ENCODE assay signal across 9 mouse cellular contexts in the genomic region with DNA sequence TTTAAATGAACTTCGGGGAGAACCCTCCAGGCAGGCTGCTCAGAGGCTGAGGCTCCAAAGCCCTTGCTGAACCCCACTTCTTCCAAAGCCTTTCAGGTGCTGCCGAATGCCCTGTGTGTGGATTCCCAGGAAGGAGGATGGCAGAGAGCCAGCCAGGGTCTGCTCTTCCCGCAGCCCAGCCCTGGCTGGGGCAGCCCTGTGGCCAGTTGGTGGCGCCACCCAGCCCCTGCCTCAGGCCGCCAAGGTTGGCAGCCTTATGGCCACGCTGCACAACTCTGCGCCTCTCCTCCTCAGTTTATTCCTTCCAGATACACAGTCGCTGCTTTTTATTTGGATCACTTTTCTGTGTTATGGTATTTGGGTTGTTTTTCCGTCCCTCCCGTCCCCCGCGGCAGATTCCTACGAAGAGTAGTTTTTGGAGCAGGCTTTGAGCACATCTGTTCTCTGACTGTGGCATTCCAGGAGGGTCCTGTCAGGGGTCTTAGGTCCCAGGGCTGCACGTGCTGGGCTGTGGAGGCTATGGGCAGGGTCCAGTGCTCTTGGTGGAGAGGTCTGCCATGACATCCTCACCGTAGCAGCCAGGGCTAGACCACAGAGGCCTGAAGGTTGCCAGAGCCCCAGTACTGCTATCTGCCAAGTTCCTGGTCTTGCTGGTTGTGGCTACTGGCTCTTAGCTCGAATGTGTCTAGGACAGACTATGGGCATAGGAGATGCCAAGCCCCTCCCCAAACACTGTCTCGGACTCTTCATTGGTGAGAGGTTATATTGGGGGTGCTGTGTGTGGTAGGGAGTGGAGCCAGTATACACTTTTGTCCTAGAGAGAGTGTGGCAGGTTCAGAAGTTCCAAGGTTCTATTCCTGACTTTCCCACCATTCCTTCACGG.
DNase-seq lines count a peak whose midpoint lies in the region; ATAC-seq and TF ChIP-seq lines count a peak whose summit lies in the region.
"Had no signal": no experiment of that assay in that cellular context is flagged by ENCODE, and none has a peak within 500 bp of the region (broad histone marks: within the 10 kb centered on the region; RNA-seq: fewer than 3 reads in every experiment).

No protein-coding gene starts in this region.

- H3K4me2 ChIP-seq in kidney, postnatal 0 days (ENCODE audit: low read length), result no peak overlapping the region
- H3K4me2 ChIP-seq in hindbrain, embryonic 13.5 days, result no peak overlapping the region
- no peak overlapping the region for H3K4me2 ChIP-seq in stomach, postnatal 0 days (replicated peaks; ENCODE audit: low read depth)
- H3K4me2 ChIP-seq: liver, embryonic 13.5 days had no signal

- ATAC-seq in kidney, postnatal 0 days (replicated peaks; ENCODE audit: low FRiP score, low read depth), result no peak
- no peak for ATAC-seq in hindbrain, embryonic 13.5 days (ENCODE audit: low FRiP score)
- ATAC-seq in stomach, postnatal 0 days (ENCODE audit: low FRiP score, low TSS enrichment), result no peak

- no peak for TF ChIP-seq EP300 in stomach, postnatal 0 days (optimal IDR thresholded peaks at IDR 0.05)

- H3K4me1 ChIP-seq in kidney, postnatal 0 days (replicated peaks; ENCODE audit: insufficient read depth, low read length), result 0 out of 2 replicates have a peak, but pooled peaks cover 5% of the 10 kb centered on the region
- H3K4me1 ChIP-seq in hindbrain, embryonic 13.5 days (replicated peaks), result peaks cover 9% of the 10 kb centered on the region; the same call in 1 of the 2 replicates
- H3K4me1 ChIP-seq in stomach, postnatal 0 days (replicated peaks; ENCODE audit: control insufficient read depth, insufficient read depth), result peaks cover 7% of the 10 kb centered on the region

- no peaks in the 10 kb centered on the region for H3K9me3 ChIP-seq in kidney, postnatal 0 days (replicated peaks; ENCODE audit: low read length)
- H3K9me3 ChIP-seq in hindbrain, embryonic 13.5 days, result peaks cover 3% of the 10 kb centered on the region; the same call in 1 of the 2 replicates
- H3K9me3 ChIP-seq in stomach, postnatal 0 days (ENCODE audit: control insufficient read depth, low read length), result no peaks in the 10 kb centered on the region
- H3K9me3 ChIP-seq: liver, embryonic 13.5 days had no signal

- peak; percentile 33 for DNase-seq in kidney, postnatal 0 days (ENCODE audit: low spot score)
- DNase-seq in kidney, adult 11 months, result no peak
- DNase-seq in testis, postnatal 10 days (ENCODE audit: low spot score), result peak; percentile 68
- no peak for DNase-seq in testis, postnatal 14 days (ENCODE audit: low spot score)
- peak; percentile 41 for DNase-seq in stomach, postnatal 0 days (ENCODE audit: low spot score)
- DNase-seq in thymus, postnatal 14 days, result no peak
- DNase-seq in cerebellum, adult 18-20 months, result no peak
- DNase-seq: liver, embryonic 13.5 days had no signal

- peak; percentile 58 for TF ChIP-seq CTCF in kidney, postnatal 0 days (IDR thresholded peaks at IDR 0.05; ENCODE audit: low read depth)
- peak; percentile 63 for TF ChIP-seq CTCF in stomach, postnatal 0 days (IDR thresholded peaks at IDR 0.05; ENCODE audit: low read depth)

- H3K27ac ChIP-seq in kidney, postnatal 0 days, result no peak overlapping the region
- H3K27ac ChIP-seq in hindbrain, embryonic 13.5 days, result no peak overlapping the region
- no peak overlapping the region for H3K27ac ChIP-seq in stomach, postnatal 0 days (replicated peaks)
- H3K27ac ChIP-seq: liver, embryonic 13.5 days had no signal

- no peaks in the 10 kb centered on the region for H3K27me3 ChIP-seq in kidney, postnatal 0 days (ENCODE audit: insufficient read depth, low read length)
- no peaks in the 10 kb centered on the region for H3K27me3 ChIP-seq in hindbrain, embryonic 13.5 days
- no peaks in the 10 kb centered on the region for H3K27me3 ChIP-seq in stomach, postnatal 0 days (ENCODE audit: control insufficient read depth, insufficient read depth, low read length)
- H3K27me3 ChIP-seq: liver, embryonic 13.5 days had no signal

- H3K4me3 ChIP-seq in kidney, postnatal 0 days (replicated peaks; ENCODE audit: low read depth, low read length), result no peak overlapping the region
- H3K4me3 ChIP-seq in hindbrain, embryonic 13.5 days, result no peak overlapping the region
- no peak overlapping the region for H3K4me3 ChIP-seq in stomach, postnatal 0 days (ENCODE audit: low read depth, low read length)
- H3K4me3 ChIP-seq: liver, embryonic 13.5 days had no signal

- no peak overlapping the region for H3K9ac ChIP-seq in kidney, postnatal 0 days (ENCODE audit: low read depth, low read length)
- peak overlapping the region; percentile 53; the same call in 1 of the 2 replicates for H3K9ac ChIP-seq in hindbrain, embryonic 13.5 days
- no peak overlapping the region for H3K9ac ChIP-seq in stomach, postnatal 0 days (ENCODE audit: low read length)
- H3K9ac ChIP-seq: liver, embryonic 13.5 days had no signal

- H3K36me3 ChIP-seq in kidney, postnatal 0 days (ENCODE audit: insufficient read depth, low read length), result no peaks in the 10 kb centered on the region
- no peaks in the 10 kb centered on the region for H3K36me3 ChIP-seq in hindbrain, embryonic 13.5 days
- no peaks in the 10 kb centered on the region for H3K36me3 ChIP-seq in stomach, postnatal 0 days (ENCODE audit: control insufficient read depth, insufficient read depth, low read length)
- H3K36me3 ChIP-seq: liver, embryonic 13.5 days had no signal

- 52% methylated on average over 18 of the region's 18 CpGs for WGBS in kidney, postnatal 0 days
- 51% methylated on average over 18 of the region's 18 CpGs for WGBS in hindbrain, embryonic 13.5 days
- 45% methylated on average over 18 of the region's 18 CpGs for WGBS in stomach, postnatal 0 days

Comparison
In these comparisons a context has a peak if more than half of its experiments do, and no peak if none do; other contexts are left out.
1. DNase-seq: peak in kidney, postnatal 0 days (single experiment), testis, postnatal 10 days (single experiment) and stomach, postnatal 0 days (single experiment); none in kidney, adult 11 months (single experiment), testis, postnatal 14 days (single experiment), thymus, postnatal 14 days (single experiment) and cerebellum, adult 18-20 months (0 of 2).